Mouse (Mus musculus) layer of hippocampus, adult 9-11 months (tissue): Measurements from ENCODE around the gene B4galt2.

Experiments used
- DNase-seq: peaks from one replicate; pipeline ENCODE4 v3.0.0; 2022

Gene B4galt2

GRCm38 (mm10) chr4:117904761-117905160 lies 21.5 kb upstream of the B4galt2 start:
- DNase-seq = no peak

- peak; percentile 79 for DNase-seq
Measured at GRCm38 (mm10) chr4:117904094-117904493, 20.8 kb upstream of the B4galt2 start.

- DNase-seq = no peak
Measured at GRCm38 (mm10) chr4:117898111-117898510, 14.8 kb upstream of the B4galt2 start.

GRCm38 (mm10) chr4:117896031-117896430 lies 12.7 kb upstream of the B4galt2 start:
- DNase-seq = no peak

GRCm38 (mm10) chr4:117895339-117895738 lies 12.1 kb upstream of the B4galt2 start:
- no peak for DNase-seq

GRCm38 (mm10) chr4:117894601-117895000 lies 11.3 kb upstream of the B4galt2 start:
- no peak for DNase-seq

GRCm38 (mm10) chr4:117893376-117893775 lies 10.1 kb upstream of the B4galt2 start:
- DNase-seq = no peak

- peak; percentile 91 for DNase-seq
Measured at GRCm38 (mm10) chr4:117891738-117892161, 8.5 kb upstream of the B4galt2 start, which contains the start of gene Dph2. TSS of gene Dph2 (minus strand) at chr4:117892032.

GRCm38 (mm10) chr4:117890750-117891149 lies 7.5 kb upstream of the B4galt2 start:
- no peak for DNase-seq

GRCm38 (mm10) chr4:117890031-117890430 lies 6.7 kb upstream of the B4galt2 start:
- DNase-seq = no peak

GRCm38 (mm10) chr4:117889471-117889870 lies 6.2 kb upstream of the B4galt2 start:
- no peak for DNase-seq

GRCm38 (mm10) chr4:117887920-117888319 lies 4.6 kb upstream of the B4galt2 start:
- no peak for DNase-seq

GRCm38 (mm10) chr4:117887133-117887532 lies 3.8 kb upstream of the B4galt2 start, which contains the start of gene Atp6v0b:
TSS of gene Atp6v0b (minus strand) at chr4:117887333.
- DNase-seq = peak; percentile 95

- no peak for DNase-seq
Measured at GRCm38 (mm10) chr4:117886644-117887043, 3.4 kb upstream of the B4galt2 start.

- no peak for DNase-seq
Measured at GRCm38 (mm10) chr4:117885994-117886393, 2.7 kb upstream of the B4galt2 start.

- DNase-seq = no peak
Measured at GRCm38 (mm10) chr4:117885093-117885492, 1.8 kb upstream of the B4galt2 start.

GRCm38 (mm10) chr4:117884146-117884545 lies 859 bp upstream of the B4galt2 start:
- no peak for DNase-seq

- no peak for DNase-seq
Measured at GRCm38 (mm10) chr4:117878703-117879102, 4.6 kb downstream of the B4galt2 start.

GRCm38 (mm10) chr4:117878301-117878700 lies 5.0 kb downstream of the B4galt2 start:
- DNase-seq = no peak

- no peak for DNase-seq
Measured at GRCm38 (mm10) chr4:117873615-117874014, 9.7 kb downstream of the B4galt2 start.

GRCm38 (mm10) chr4:117872471-117872886 lies 10.8 kb downstream of the B4galt2 start, which contains the start of gene Ccdc24:
TSS of gene Ccdc24 (minus strand) at chr4:117872557.
- no peak for DNase-seq

- no peak for DNase-seq
Measured at GRCm38 (mm10) chr4:117871787-117872186, 11.5 kb downstream of the B4galt2 start.

- DNase-seq = no peak
Measured at GRCm38 (mm10) chr4:117870437-117870836, 12.8 kb downstream of the B4galt2 start.

GRCm38 (mm10) chr4:117869317-117869716 lies 14.0 kb downstream of the B4galt2 start:
- DNase-seq = no peak

GRCm38 (mm10) chr4:117867823-117868222 lies 15.5 kb downstream of the B4galt2 start:
- no peak for DNase-seq
